Mouse (Mus musculus): ENCODE measurements around the gene Gprasp1.
"Not testable (repeated sequence)": the region's sequence is repeated elsewhere in the genome, so short reads cannot be mapped to it uniquely, and the experiment has no call there.

The Gprasp1 gene

DNA sequence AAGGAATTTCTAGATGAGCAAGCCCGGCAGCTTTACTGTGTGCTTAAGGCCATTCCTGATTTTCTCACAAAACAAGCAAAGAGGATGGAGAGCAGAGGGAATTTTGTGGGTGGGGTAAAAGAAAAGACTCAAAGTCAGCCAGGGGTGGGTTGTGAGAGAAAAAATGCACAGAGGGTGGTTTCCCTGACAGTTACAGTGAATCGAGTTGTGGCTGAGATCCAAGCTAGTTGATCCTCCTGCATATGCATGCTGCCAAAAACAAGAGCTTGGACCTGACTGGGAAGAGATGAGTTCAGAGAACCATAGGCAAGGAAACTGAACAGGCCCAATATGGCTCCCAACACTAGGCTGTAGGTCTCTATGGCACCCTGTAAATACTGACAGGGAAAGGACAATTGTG, 95.4 kb downstream of the Gprasp1 start:
- no peak for DNase-seq (ENCODE audit: low spot score)

DNA sequence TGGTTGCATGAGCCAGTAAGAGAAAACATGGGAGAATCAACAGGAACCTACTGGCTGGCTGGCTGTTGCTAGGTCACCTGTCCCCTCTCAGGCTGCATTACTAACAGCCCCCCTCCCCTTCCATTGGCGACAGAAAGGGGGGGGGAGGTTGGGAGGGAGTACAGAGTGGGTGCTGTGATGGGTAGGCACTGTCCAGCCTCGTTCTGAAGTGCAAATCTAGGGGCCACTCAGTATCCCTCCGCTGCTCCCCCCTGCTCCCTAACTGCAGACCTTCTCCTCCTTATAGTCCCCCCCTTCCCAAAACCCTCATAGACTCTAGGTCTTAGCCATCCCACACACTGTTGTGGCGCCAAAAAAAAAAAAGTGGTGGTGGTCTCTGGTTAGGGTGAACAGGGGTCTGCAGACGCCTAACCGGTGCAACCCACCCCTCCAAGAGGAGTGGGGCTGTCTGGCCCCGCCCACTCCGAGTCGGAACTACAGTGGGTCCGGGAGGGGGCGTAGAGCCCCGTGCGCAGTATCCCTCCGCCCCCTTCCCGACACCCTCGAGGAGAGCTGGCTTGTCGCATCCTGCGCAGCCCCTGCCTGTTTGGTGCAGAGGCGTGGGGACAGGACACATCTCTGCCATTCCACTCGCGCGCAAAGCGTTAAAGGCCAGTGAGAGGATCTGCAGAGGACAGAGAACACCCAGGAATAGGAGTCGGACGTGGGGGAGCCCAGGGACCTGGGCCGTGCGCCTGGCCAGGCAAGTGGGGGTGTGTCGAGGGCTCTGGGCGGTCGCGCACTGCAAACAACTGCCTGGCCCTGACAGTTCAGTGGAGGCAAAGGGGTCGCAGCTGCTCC, 96.2 kb downstream of the Gprasp1 start, which contains the start of gene Gprasp2:
Gene Gprasp2, plus strand, starts transcription at position 514 of the 840 bp plus-strand sequence.
- not testable (repeated sequence) for DNase-seq (ENCODE audit: low spot score)

DNA sequence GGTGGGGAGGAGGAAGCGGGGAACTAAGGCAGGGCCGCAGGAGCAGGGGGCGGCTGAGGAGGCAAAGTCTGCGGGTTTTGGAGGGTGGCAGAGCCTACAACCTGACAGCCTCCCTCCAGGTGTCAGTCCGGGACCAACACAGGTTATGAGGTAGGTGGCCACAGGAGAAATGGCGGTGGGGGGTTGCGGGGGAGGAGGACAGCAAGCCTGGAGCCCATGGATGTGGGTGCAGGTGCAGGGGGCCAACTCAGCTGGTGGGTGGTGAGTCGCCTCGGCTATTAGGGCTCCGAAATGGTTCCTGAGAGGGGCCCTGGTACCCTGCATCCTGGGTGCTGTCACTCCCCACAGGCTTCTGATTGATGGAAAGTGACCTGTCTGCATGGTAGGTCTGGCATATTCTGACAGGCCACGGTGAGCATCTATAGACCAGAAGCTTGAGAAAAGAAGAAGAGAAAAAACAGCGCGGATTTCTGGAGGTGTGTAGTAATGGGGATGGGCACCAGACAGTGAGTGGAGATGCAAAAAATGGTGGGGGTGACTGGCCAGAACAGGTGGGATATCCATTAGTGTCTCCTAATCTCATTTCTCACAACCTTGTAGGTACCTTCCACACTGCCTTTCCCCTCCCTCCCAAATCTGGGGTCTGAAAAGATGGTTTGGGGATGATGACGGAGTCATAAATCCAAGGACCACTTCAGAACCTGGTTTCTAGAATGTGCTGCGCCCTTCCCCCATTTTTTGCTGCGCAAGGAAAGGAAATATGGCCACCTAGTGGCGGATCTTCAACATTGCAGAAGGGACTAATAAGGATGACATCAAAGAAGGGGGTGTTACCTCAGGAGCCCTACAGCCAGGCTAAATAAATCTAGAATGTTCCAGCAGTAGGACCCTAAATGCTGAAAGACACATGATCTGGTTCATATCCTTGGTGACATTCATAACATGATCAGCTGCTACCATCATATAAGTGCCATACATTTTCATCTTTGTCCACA, 97.2 kb downstream of the Gprasp1 start:
- DNase-seq (ENCODE audit: low spot score), result not testable (repeated sequence)
